ENCODE assay signal across 22 mouse cellular contexts in the genomic region with DNA sequence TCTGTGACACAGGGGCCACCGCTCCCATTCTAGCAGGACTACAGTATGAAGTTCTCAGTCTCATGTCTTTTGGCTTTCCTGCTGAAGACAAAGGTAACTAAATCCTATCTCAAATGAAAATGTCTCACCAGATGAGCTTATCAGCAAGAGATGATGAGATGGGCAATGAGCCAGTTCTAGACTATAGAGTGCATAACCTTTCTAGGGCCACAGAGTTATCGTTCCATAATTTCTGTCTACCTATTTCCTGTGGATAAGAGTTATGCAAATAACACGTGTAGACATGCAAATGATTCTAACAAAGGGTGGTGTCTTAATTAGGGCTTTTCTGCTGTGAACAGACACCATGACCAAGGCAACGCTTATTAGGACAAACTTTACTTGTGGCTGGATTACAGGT.
"Had no signal": no experiment of that assay in that cellular context is flagged by ENCODE, and none has a peak within 500 bp of the region (broad histone marks: within the 10 kb centered on the region; RNA-seq: fewer than 3 reads in every experiment).

No protein-coding gene starts in this region.

- H3K4me3 ChIP-seq: heart, adult 2 months; heart, embryonic 13.5 days; heart, embryonic 15.5 days; hindbrain, embryonic 13.5 days; hindbrain, embryonic 15.5 days; kidney, embryonic 15.5 days; limb, embryonic 13.5 days; limb, embryonic 15.5 days had no signal

- H3K9me3 ChIP-seq: heart, embryonic 13.5 days; heart, embryonic 15.5 days; hindbrain, embryonic 13.5 days; hindbrain, embryonic 15.5 days; kidney, embryonic 15.5 days; limb, embryonic 13.5 days; limb, embryonic 15.5 days had no signal

- ATAC-seq: hindbrain, postnatal 0 days; intestine, embryonic 16.5 days had no signal

- DNase-seq: gastrocnemius, postnatal 14 days; gastrocnemius, postnatal 36 days; heart, adult 2 months; heart, postnatal 14 days; heart, postnatal 36 days; kidney, adult 11 months; kidney, adult 2 months; kidney, adult 9 months; kidney, postnatal 14 days; kidney, postnatal 36 days; layer of hippocampus, adult 9-11 months; layer of hippocampus, postnatal 36 days; left cerebral cortex, postnatal 4 days had no signal

- H3K36me3 ChIP-seq: heart, embryonic 13.5 days; heart, embryonic 15.5 days; hindbrain, embryonic 13.5 days; hindbrain, embryonic 15.5 days; kidney, embryonic 15.5 days; limb, embryonic 13.5 days; limb, embryonic 15.5 days had no signal

- H3K27me3 ChIP-seq: heart, embryonic 13.5 days; heart, embryonic 15.5 days; hindbrain, embryonic 13.5 days; hindbrain, embryonic 15.5 days; kidney, embryonic 15.5 days; limb, embryonic 13.5 days; limb, embryonic 15.5 days had no signal
